Mouse (Mus musculus): Measurements from ENCODE around the gene Dnajb8. TPM values are rescaled to one million over a fixed set of nuclear protein-coding genes. Genes with fewer than 3 reads are reported as not detected.

Gene Dnajb8
- polyA plus RNA-seq, 1 experiment from 2014 or later = not detected

Other genes with a start within 250 kb of the Dnajb8 start
- 20.5 and 27.0 TPM in 2 replicates for gene H1fx, start 240.6 kb upstream of the Dnajb8 start, polyA plus RNA-seq (2014; fragmentation: Nextera tagmentation; extraction: Ambion mirVana)
- 342 and 365 TPM in 2 replicates for gene Rab7, start 177.0 kb upstream of the Dnajb8 start, polyA plus RNA-seq (2014; fragmentation: Nextera tagmentation; extraction: Ambion mirVana)
- gene Rpn1, start 137.8 kb upstream of the Dnajb8 start, polyA plus RNA-seq (2014; fragmentation: Nextera tagmentation; extraction: Ambion mirVana) = 279 and 283 TPM in 2 replicates
- 1.5 and 1.6 TPM in 2 replicates for gene Gata2, start 28.4 kb upstream of the Dnajb8 start, polyA plus RNA-seq (2014; fragmentation: Nextera tagmentation; extraction: Ambion mirVana)
- gene Eefsec, start 224.3 kb downstream of the Dnajb8 start, polyA plus RNA-seq (2014; fragmentation: Nextera tagmentation; extraction: Ambion mirVana) = 30.5 and 33.1 TPM in 2 replicates
- 145 and 146 TPM in 2 replicates for gene Ruvbl1, start 243.1 kb downstream of the Dnajb8 start, polyA plus RNA-seq (2014; fragmentation: Nextera tagmentation; extraction: Ambion mirVana)

Measured in forebrain, embryonic 14.5 days (tissue).